Mouse (Mus musculus) midbrain, embryonic 11.5 days (tissue): ENCODE results near the gene Kmt2b. TPM values are rescaled to one million over a fixed set of nuclear protein-coding genes. Genes with fewer than 3 reads are reported as not detected.
A peak's percentile ranks its signal among the peaks of the same experiment; 100 is the strongest.

Experiments used
- ATAC-seq: fragments of 200-750 bp; cut with Nextera tagmentation; 2 replicates; pipeline ENCODE4 v1.8.0; 2017; ENCODE audit warnings: moderate TSS enrichment, moderate library complexity; ENCODE audit not compliant: low FRiP score
- DNase-seq: peaks from one replicate; pipeline ENCODE4 v3.0.0; 2015; ENCODE audit warnings: low spot score; ENCODE audit errors: missing footprints
- H3K27ac ChIP-seq: fragments of 300-500 bp; sonication (generic); 2 replicates; pipeline ENCODE4 v1.5.1; 2014; ENCODE audit warnings: low read depth, low read length
- H3K27me3 ChIP-seq: fragments of 300-500 bp; sonication (generic); 2 replicates; pipeline ENCODE4 v1.6.1; 2014; ENCODE audit warnings: mild to moderate bottlenecking, low read length, moderate library complexity, mixed read lengths; ENCODE audit not compliant: control insufficient read depth, insufficient read depth
- H3K36me3 ChIP-seq: fragments of 300-500 bp; sonication (generic); 2 replicates; pipeline ENCODE4 v1.6.1; 2014; ENCODE audit warnings: mild to moderate bottlenecking, low read length, moderate library complexity, mixed read lengths; ENCODE audit not compliant: control insufficient read depth, insufficient read depth
- H3K4me1 ChIP-seq: fragments of 300-500 bp; sonication (generic); 2 replicates; pipeline ENCODE4 v1.6.1; 2014; ENCODE audit warnings: low read length; ENCODE audit not compliant: control insufficient read depth, insufficient read depth
- H3K4me2 ChIP-seq: fragments of 300-500 bp; sonication (generic); 2 replicates; pipeline ENCODE4 v1.6.1; 2014; ENCODE audit warnings: mild to moderate bottlenecking, moderate library complexity
- H3K4me3 ChIP-seq: fragments of 300-500 bp; sonication (generic); 2 replicates; pipeline ENCODE4 v1.5.1; 2014; ENCODE audit warnings: low read depth, low read length
- H3K9ac ChIP-seq: fragments of 300-500 bp; sonication (generic); 2 replicates; pipeline ENCODE4 v1.6.1; 2014; ENCODE audit warnings: low read length
- H3K9me3 ChIP-seq: fragments of 300-500 bp; sonication (generic); 2 replicates; pipeline ENCODE4 v1.6.1; 2016; ENCODE audit warnings: low read length; ENCODE audit not compliant: control insufficient read depth
- WGBS: fragments of 180-500 bp; shearing (Covaris S2); extraction: QIAGEN DNeasy Blood & Tissue Kit; methylation state at CpG from one replicate; pipeline ENCODE4 v1.1.7; 2014; 5-methylcytosine and 5-hydroxymethylcytosine counted together
- polyA plus RNA-seq: library from polyadenylated mRNA; unstranded; fragments of >200 nt; fragmentation: Nextera tagmentation; extraction: Ambion mirVana; gene quantifications from 2 replicates; pipeline ENCODE4 v1.2.1, GENCODE M21; 2014

Gene Kmt2b
- polyA plus RNA-seq, 1 experiment from 2014 or later, result 10.7 TPM

DNA sequence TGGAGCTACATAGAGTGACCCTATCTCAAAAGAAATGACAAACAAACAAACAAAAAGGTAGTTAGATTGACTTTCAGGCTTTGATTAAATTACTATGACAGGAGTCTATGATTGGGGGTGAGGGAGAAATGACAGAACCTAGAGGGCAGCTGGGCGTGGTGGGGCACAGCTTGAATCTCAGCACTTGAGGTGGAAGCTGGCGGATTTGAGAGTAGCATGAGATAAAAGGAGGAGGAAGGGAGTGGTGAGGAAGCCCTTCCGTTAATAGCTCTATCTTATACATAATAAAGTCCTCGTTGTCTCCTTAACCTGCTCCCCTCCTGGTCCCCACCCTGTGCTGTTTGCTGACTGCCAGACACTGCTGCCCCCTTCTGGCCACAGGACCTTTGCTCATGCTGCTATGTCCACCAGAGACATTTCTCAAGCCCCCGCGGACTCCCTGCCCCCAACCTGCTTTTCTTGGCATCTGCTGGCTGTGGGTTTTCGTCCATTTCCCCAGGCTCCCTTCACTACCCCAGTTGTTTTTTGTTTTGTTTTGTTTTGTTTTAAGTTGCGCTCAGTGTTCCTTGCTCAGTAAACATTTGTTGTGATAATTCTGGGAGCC is 19.3 kb upstream of the Kmt2b start:
- Histone ChIP-seq H3K27me3 (no peaks in the 10 kb centered on the region), H3K9me3 (no peaks in the 10 kb centered on the region), H3K36me3 (no peaks in the 10 kb centered on the region), H3K4me2 (no peak overlapping the region), H3K4me1 (no peaks in the 10 kb centered on the region), H3K27ac (no peak overlapping the region), H3K9ac (no peak overlapping the region), H3K4me3 (no peak overlapping the region)
- DNase-seq, result peak; percentile 90
- 26% methylated on average over 8 of the region's 8 CpGs for WGBS
- 0 out of 2 replicates have a peak, but pooled peaks have one; percentile 35 for ATAC-seq

DNA sequence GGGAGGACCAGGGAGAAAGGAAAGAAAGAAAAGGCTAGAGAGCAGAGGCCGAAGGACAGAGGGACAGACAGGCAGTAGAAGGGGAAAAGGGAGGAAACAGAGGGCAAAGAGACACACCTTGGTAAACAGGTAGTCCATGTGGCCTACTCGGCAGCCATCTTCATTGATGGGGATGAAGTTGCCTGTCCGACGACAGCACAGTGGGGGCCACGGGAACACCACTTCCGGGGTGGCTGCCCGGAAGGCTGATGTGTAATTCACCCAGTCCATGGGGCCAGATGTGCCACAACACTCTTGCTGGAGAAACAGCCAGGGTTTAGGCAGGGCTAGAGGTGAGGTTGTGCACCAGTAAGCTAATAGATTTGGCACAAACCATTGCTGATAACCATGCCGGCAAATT is 16.4 kb upstream of the Kmt2b start:
- WGBS, result 89% methylated on average over 8 of the region's 8 CpGs
- Histone ChIP-seq H3K27me3 (no peaks in the 10 kb centered on the region), H3K9ac (no peak overlapping the region), H3K36me3 (no peaks in the 10 kb centered on the region), H3K9me3 (no peaks in the 10 kb centered on the region), H3K27ac (no peak overlapping the region), H3K4me3 (no peak overlapping the region), H3K4me2 (no peak overlapping the region), H3K4me1 (no peaks in the 10 kb centered on the region)
- DNase-seq, result no peak
- no peak for ATAC-seq

DNA sequence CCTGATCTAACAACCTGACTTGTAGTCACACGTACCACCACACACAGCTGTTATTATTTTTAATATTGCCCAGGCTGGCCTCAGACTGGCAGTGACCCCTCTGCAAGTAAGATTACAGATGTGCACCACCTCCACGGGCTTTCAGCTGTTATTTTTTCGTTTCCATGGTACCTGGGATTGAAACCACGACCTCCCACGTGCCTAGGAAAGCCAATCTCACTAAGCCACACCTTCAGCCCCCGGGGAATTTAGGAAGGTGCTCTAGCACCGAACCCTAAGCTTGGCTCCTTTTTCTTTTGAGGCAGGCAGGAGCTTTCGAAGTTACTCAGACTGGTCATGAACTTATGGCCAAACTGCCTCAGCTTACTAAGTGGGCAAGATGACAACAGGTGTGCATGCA is 15.9 kb upstream of the Kmt2b start:
- H3K27me3 ChIP-seq, result no peaks in the 10 kb centered on the region
- no peak overlapping the region for H3K27ac ChIP-seq
- no peaks in the 10 kb centered on the region for H3K4me1 ChIP-seq
- ATAC-seq (no peak), DNase-seq (no peak)
- H3K36me3 ChIP-seq, result no peaks in the 10 kb centered on the region
- no peak overlapping the region for H3K4me3 ChIP-seq
- no peak overlapping the region for H3K9ac ChIP-seq
- 64% methylated on average over 8 of the region's 8 CpGs for WGBS
- H3K9me3 ChIP-seq, result no peaks in the 10 kb centered on the region
- H3K4me2 ChIP-seq, result no peak overlapping the region

DNA sequence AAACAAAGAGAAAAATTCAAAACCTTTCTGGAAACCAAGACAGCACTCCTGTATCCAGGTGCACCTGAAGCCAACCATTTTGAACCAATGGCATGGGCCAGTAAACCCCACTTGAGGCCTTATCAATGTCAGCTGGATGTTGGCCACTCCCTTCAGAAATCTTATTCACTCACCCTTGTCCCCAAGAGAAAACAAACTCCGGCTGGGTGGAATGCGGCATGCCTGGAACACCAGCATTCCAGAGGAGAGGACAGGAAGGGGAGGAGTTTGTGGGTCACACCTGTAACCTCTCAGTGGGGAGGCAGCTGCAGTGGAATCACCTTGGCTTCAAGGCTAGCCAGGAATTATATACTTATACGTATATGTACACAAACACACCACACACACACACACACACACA is 14.1 kb upstream of the Kmt2b start:
- Histone ChIP-seq H3K9me3 (no peaks in the 10 kb centered on the region), H3K27ac (no peak overlapping the region), H3K4me2 (no peak overlapping the region), H3K9ac (no peak overlapping the region), H3K4me3 (no peak overlapping the region), H3K27me3 (no peaks in the 10 kb centered on the region), H3K36me3 (no peaks in the 10 kb centered on the region), H3K4me1 (no peaks in the 10 kb centered on the region)
- DNase-seq (peak; percentile 19), ATAC-seq (no peak)
- 50% methylated on average over 3 of the region's 3 CpGs for WGBS

DNA sequence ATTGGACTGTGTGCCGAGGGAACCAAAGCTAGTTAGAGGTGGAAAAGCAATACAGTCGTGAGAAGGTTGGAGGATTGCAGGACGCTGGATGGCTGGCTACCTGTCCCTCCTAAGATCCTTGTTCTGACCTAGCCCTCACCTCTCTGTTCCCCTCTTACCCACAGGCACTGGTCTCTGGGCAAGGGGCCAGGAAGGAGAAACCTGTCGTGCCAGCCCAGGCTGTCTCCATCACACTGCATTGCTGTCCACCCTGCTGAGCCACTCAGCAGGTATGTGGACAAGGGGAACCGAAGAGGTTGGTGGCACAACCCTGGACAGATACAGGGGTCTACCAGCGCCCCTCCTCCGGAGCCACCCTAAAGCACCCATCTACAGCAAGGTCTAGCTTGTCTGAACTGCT is 12.1 kb upstream of the Kmt2b start:
- Histone ChIP-seq H3K4me3 (no peak overlapping the region), H3K27me3 (no peaks in the 10 kb centered on the region), H3K4me1 (no peaks in the 10 kb centered on the region), H3K27ac (no peak overlapping the region), H3K9me3 (no peaks in the 10 kb centered on the region), H3K9ac (peak overlapping the region; percentile 22; the same call in 1 of the 2 replicates), H3K4me2 (no peak overlapping the region), H3K36me3 (no peaks in the 10 kb centered on the region)
- no peak for ATAC-seq
- 68% methylated on average over 7 of the region's 7 CpGs for WGBS
- no peak for DNase-seq

DNA sequence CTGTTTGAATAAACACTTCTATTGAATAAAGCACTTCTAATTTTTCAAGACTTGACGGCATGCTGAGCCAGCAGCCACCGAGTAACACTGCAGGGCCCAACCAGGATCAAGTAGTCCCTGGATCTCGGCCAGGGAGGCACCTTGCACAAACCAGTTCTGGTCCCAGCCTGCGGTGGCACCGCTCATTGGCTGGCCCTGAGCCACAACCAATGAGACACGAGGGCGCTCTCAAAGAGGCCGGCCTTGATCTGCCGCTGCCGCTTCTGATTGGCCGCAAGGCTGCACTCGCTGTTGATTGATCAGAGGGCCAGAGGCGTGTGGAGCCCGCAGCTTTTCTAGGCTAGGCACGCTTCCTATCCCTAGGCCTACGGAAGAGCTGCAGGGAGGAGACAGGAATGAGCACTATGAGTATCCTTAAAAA is 11.4 kb upstream of the Kmt2b start:
- Histone ChIP-seq H3K4me1 (no peaks in the 10 kb centered on the region), H3K9me3 (no peaks in the 10 kb centered on the region), H3K36me3 (no peaks in the 10 kb centered on the region), H3K4me3 (no peak overlapping the region), H3K27me3 (no peaks in the 10 kb centered on the region), H3K27ac (no peak overlapping the region), H3K4me2 (peak overlapping the region; percentile 15; the same call in 1 of the 2 replicates), H3K9ac (no peak overlapping the region)
- peak; percentile 89 for DNase-seq
- 2% methylated on average over 16 of the region's 16 CpGs for WGBS
- ATAC-seq, result peak; percentile 99

DNA sequence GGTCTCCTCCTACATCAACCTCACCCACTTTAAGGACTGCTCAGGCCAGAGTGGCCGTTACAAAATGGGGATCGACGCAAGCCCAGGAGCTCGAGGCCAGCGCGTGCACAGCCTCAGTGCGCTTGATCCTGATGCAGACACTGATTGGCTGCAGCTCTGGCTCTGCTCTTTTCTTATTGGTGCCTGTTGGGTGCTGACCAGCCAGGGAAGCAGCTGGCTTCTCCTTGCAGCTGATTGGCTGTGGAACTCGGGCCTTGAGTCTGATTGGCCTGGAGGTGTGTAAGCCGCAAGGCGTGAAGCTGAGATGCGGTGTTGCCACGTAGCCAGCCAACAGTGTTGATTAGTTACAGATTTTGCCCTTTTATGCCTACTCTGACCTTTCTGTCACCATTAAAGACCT is 10.3 kb upstream of the Kmt2b start, which contains the start of gene Zbtb32:
Zbtb32 (minus strand) TSS at position 124 of the 400 bp plus-strand sequence.
- Histone ChIP-seq H3K27me3 (no peaks in the 10 kb centered on the region), H3K4me1 (no peaks in the 10 kb centered on the region), H3K4me2 (peak within 1 kb of the TSS; percentile 9; the same call in 1 of the 2 replicates), H3K9ac (no peak within 1 kb of the TSS), H3K9me3 (no peaks in the 10 kb centered on the region), H3K36me3 (no peaks in the 10 kb centered on the region), H3K4me3 (no peak within 1 kb of the TSS), H3K27ac (no peak within 1 kb of the TSS)
- peak; percentile 39 for DNase-seq
- no peak for ATAC-seq
- 94% methylated on average over 12 of the region's 12 CpGs for WGBS

DNA sequence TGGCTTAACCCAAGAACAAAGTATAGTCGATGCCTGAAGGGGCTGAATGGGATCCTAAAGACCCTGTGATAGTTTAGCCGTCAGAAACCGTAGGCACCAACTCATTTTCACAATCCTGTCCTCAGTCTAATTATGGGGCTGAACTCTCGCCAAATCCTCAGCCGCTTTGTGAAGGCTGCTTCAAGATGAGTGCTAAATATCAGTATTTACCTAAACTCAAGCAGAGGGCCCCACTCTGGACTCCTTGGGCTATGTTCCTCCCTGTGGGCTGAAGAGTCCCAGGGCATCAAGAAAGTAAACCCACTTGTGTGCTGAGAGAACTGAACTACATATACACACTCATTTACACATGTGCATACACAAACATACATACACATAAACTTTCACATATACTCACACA is 8.3 kb upstream of the Kmt2b start:
- peak; percentile 26 for DNase-seq
- 80% methylated on average over 5 of the region's 5 CpGs for WGBS

DNA sequence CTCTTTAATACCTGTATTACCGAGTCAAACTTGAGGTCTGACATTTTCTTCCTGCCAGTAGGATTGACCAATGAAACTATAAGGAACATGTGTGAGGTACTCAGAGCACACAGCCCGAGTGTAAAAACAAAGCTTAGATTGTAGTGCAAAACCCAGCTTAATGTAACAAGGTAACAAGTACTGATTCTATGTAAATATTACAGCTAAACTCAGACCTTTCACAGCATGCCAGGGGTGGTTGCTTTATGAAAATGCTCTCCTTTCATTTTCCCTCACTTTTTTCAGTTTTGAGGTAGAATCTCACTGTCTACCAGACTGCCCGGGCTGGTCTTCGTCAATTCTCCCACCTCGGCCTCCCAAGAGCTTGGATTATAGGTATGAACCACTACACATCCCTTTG is 7.6 kb upstream of the Kmt2b start:
- Histone ChIP-seq H3K9me3 (no peaks in the 10 kb centered on the region), H3K27ac (no peak overlapping the region), H3K4me3 (no peak overlapping the region), H3K4me1 (no peaks in the 10 kb centered on the region), H3K36me3 (no peaks in the 10 kb centered on the region), H3K9ac (no peak overlapping the region), H3K27me3 (no peaks in the 10 kb centered on the region), H3K4me2 (no peak overlapping the region)
- DNase-seq, result no peak
- no peak for ATAC-seq
- 85% methylated on average over 5 of the region's 5 CpGs for WGBS

More for the DNA sequence above, 8.3 kb upstream of the Kmt2b start:
- H3K27ac ChIP-seq, result no peak overlapping the region
- H3K4me1 ChIP-seq, result no peaks in the 10 kb centered on the region
- no peaks in the 10 kb centered on the region for H3K9me3 ChIP-seq
- H3K27me3 ChIP-seq, result no peaks in the 10 kb centered on the region
- no peak overlapping the region for H3K4me2 ChIP-seq
- no peak overlapping the region for H3K9ac ChIP-seq
- H3K4me3 ChIP-seq, result no peak overlapping the region
- H3K36me3 ChIP-seq, result no peaks in the 10 kb centered on the region
- no peak for ATAC-seq
